In the genomic region with DNA sequence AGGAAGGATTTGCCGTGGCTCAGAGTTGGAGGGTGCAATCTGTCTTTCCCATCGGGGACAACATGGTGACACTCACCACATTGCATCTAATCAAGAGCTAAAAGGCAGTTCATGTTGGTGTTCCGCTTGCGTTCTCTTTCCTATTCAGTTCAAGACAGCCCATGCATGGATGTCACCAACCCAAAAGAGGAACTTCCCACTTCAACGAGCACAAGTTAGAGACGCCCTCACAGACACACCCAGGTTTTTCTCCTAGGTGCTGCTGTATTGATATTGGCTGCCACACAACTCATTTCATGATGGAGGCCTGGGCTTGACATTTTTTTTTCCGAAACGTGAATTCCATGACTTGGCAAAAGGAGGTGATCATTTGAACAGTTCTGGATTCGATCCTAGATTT, we compare ENCODE assay signal across 1 mouse cellular context.
TF ChIP-seq lines count a peak whose summit lies in the region.

No protein-coding gene starts in this region.

TF ChIP-seq in MEL, 35 proteins besides CTCF, POLR2A, EP300 and RAD21 (continued from another document):
- no peak for TF ChIP-seq MAZ (IDR thresholded peaks at IDR 0.05; ENCODE audit: low read depth, low read length)
- peak; percentile 61 for TF ChIP-seq GATA1 (IDR thresholded peaks at IDR 0.05; ENCODE audit: low read depth, low read length)
- TF ChIP-seq HCFC1 (IDR thresholded peaks at IDR 0.05; ENCODE audit: low read depth, low read length): peak; percentile 58; the same call in 1 of the 2 replicates
- no peak for TF ChIP-seq POLR2AphosphoS2 (IDR thresholded peaks at IDR 0.05; ENCODE audit: low read length)
- TF ChIP-seq NELFE (IDR thresholded peaks at IDR 0.05; ENCODE audit: low read depth, low read length): peak; percentile 65
- TF ChIP-seq ELF1 (IDR thresholded peaks at IDR 0.05; ENCODE audit: low read depth, low read length): no peak
- peak; percentile 57 for TF ChIP-seq RCOR1 (IDR thresholded peaks at IDR 0.05; ENCODE audit: low read depth, low read length)
- TF ChIP-seq ETS1 (IDR thresholded peaks at IDR 0.05; ENCODE audit: low read depth, low read length): peak; percentile 66; the same call in 1 of the 2 replicates
- TF ChIP-seq MYC (IDR thresholded peaks at IDR 0.05; ENCODE audit: low read depth, low read length): peak; percentile 93
- TF ChIP-seq GABPA (IDR thresholded peaks at IDR 0.05; ENCODE audit: low read depth, low read length): no peak
- TF ChIP-seq SIN3A (IDR thresholded peaks at IDR 0.05; ENCODE audit: low read length): peak; percentile 87
